Mouse (Mus musculus) liver, embryonic 16.5 days (tissue): ENCODE measurements around the gene Ampd3. TPM values are rescaled to one million over a fixed set of nuclear protein-coding genes. Genes with fewer than 3 reads are reported as not detected.

ENCODE experiments used
- ATAC-seq: fragments of 200-750 bp; cut with Nextera tagmentation; 2 replicates; pipeline ENCODE4 v1.8.0; 2017; ENCODE audit warnings: low read depth, mild to moderate bottlenecking, moderate number of reproducible peaks, moderate library complexity
- H3K27ac ChIP-seq: fragments of 300-500 bp; sonication (generic); 2 replicates; pipeline ENCODE4 v1.5.1; 2014; ENCODE audit warnings: mild to moderate bottlenecking, low read length
- H3K27me3 ChIP-seq: fragments of 300-500 bp; sonication (generic); 2 replicates; pipeline ENCODE4 v1.6.1; 2014; ENCODE audit warnings: low read depth, low read length, mixed read lengths; ENCODE audit not compliant: control insufficient read depth, insufficient read depth
- H3K36me3 ChIP-seq: fragments of 300-500 bp; sonication (generic); 2 replicates; pipeline ENCODE4 v1.6.1; 2014; ENCODE audit warnings: mild to moderate bottlenecking; ENCODE audit not compliant: control insufficient read depth, insufficient read depth
- H3K4me1 ChIP-seq: fragments of 300-500 bp; sonication (generic); 2 replicates; pipeline ENCODE4 v1.6.1; 2014; ENCODE audit warnings: low read depth, low read length, mixed read lengths; ENCODE audit not compliant: control insufficient read depth
- H3K4me2 ChIP-seq: fragments of 300-500 bp; sonication (generic); 2 replicates; pipeline ENCODE4 v1.6.1; 2014; ENCODE audit warnings: low read depth, low read length, mixed read lengths
- H3K4me3 ChIP-seq: fragments of 300-500 bp; sonication (generic); 2 replicates; pipeline ENCODE4 v1.5.1; 2014; ENCODE audit warnings: low read depth, mild to moderate bottlenecking, low read length
- H3K9ac ChIP-seq: fragments of 300-500 bp; sonication (generic); 2 replicates; pipeline ENCODE4 v1.6.1; 2014; ENCODE audit warnings: low read depth, low read length
- H3K9me3 ChIP-seq: fragments of 300-500 bp; sonication (generic); replicated peaks from 2 replicates; pipeline ENCODE4 v1.6.1; 2016; ENCODE audit warnings: low read length; ENCODE audit not compliant: control insufficient read depth
- WGBS: fragments of 180-500 bp; shearing (Covaris S2); extraction: QIAGEN DNeasy Blood & Tissue Kit; methylation state at CpG from one replicate; pipeline ENCODE4 v1.1.7; 2014; ENCODE audit not compliant: insufficient replicate concordance; 5-methylcytosine and 5-hydroxymethylcytosine counted together
- microRNA-seq: library from miRNA; unstranded; fragments of <30 nt; microRNA quantifications from one replicate; pipeline ENCODE4, GENCODE M21; 2016
- polyA plus RNA-seq: library from polyadenylated mRNA; unstranded; fragments of >200 nt; fragmentation: Nextera tagmentation; extraction: Ambion mirVana; gene quantifications from 2 replicates; pipeline ENCODE4 v1.2.1, GENCODE M21; 2015

The Ampd3 gene
- polyA plus RNA-seq, 1 experiment from 2014 or later: 34.4 TPM

GRCm38 (mm10) chr7:110848371-110848770, 80.4 kb downstream of the Ampd3 start:
- Histone ChIP-seq H3K4me1 (peaks cover 10% of the 10 kb centered on the region), H3K4me3 (no peak overlapping the region), H3K4me2 (no peak overlapping the region), H3K9ac (no peak overlapping the region), H3K27me3 (no peaks in the 10 kb centered on the region), H3K9me3 (no peaks in the 10 kb centered on the region), H3K36me3 (no peaks in the 10 kb centered on the region), H3K27ac (peak overlapping the region; percentile 20)
- peak; percentile 24 for ATAC-seq
- 45% methylated on average over 1 of the region's 1 CpGs for WGBS

- H3K4me1 ChIP-seq: peaks cover 14% of the 10 kb centered on the region
- no peak overlapping the region for H3K4me3 ChIP-seq
- H3K9ac ChIP-seq: no peak overlapping the region
- no peak for ATAC-seq
- H3K27me3 ChIP-seq: no peaks in the 10 kb centered on the region
- whole genome bisulfite sequencing: 56% methylated on average over 7 of the region's 7 CpGs
- no peak overlapping the region for H3K4me2 ChIP-seq
- H3K36me3 ChIP-seq: no peaks in the 10 kb centered on the region
- H3K9me3 ChIP-seq: no peaks in the 10 kb centered on the region
- H3K27ac ChIP-seq: no peak overlapping the region
Observed at GRCm38 (mm10) chr7:110851541-110852203, 83.7 kb downstream of the Ampd3 start.

- Histone ChIP-seq H3K9me3 (no peaks in the 10 kb centered on the region), H3K4me2 (no peak overlapping the region), H3K27me3 (no peaks in the 10 kb centered on the region), H3K4me1 (peaks cover 8% of the 10 kb centered on the region; the same call in 1 of the 2 replicates), H3K9ac (no peak overlapping the region), H3K36me3 (no peaks in the 10 kb centered on the region), H3K4me3 (no peak overlapping the region), H3K27ac (no peak overlapping the region)
- ATAC-seq: no peak
- 62% methylated on average over 10 of the region's 10 CpGs for WGBS
Observed at GRCm38 (mm10) chr7:110853611-110854010, 85.6 kb downstream of the Ampd3 start.

- Histone ChIP-seq H3K9ac (no peak overlapping the region), H3K27ac (no peak overlapping the region), H3K4me1 (peaks cover 8% of the 10 kb centered on the region; the same call in 1 of the 2 replicates), H3K4me2 (no peak overlapping the region), H3K27me3 (no peaks in the 10 kb centered on the region), H3K36me3 (no peaks in the 10 kb centered on the region), H3K9me3 (no peaks in the 10 kb centered on the region), H3K4me3 (no peak overlapping the region)
- no peak for ATAC-seq
- WGBS: 58% methylated on average over 3 of the region's 3 CpGs
Observed at GRCm38 (mm10) chr7:110854519-110854918, 86.5 kb downstream of the Ampd3 start.

GRCm38 (mm10) chr7:110854927-110855546, 87.0 kb downstream of the Ampd3 start:
- H3K27me3 ChIP-seq: no peaks in the 10 kb centered on the region
- ATAC-seq: no peak
- H3K9ac ChIP-seq: no peak overlapping the region
- H3K4me2 ChIP-seq: no peak overlapping the region
- WGBS: 61% methylated on average over 8 of the region's 8 CpGs
- no peak overlapping the region for H3K4me3 ChIP-seq
- no peaks in the 10 kb centered on the region for H3K9me3 ChIP-seq
- peaks cover 9% of the 10 kb centered on the region; the same call in 1 of the 2 replicates for H3K4me1 ChIP-seq
- no peaks in the 10 kb centered on the region for H3K36me3 ChIP-seq
- H3K27ac ChIP-seq: peak overlapping the region; percentile 6

GRCm38 (mm10) chr7:110855604-110856003, 87.6 kb downstream of the Ampd3 start:
- Histone ChIP-seq H3K27me3 (no peaks in the 10 kb centered on the region), H3K36me3 (no peaks in the 10 kb centered on the region), H3K9ac (no peak overlapping the region), H3K9me3 (no peaks in the 10 kb centered on the region), H3K4me3 (no peak overlapping the region), H3K4me2 (no peak overlapping the region), H3K4me1 (peaks cover 13% of the 10 kb centered on the region; the same call in 1 of the 2 replicates), H3K27ac (peak overlapping the region; percentile 6)
- WGBS: 35% methylated on average over 1 of the region's 1 CpGs
- ATAC-seq: no peak

- Histone ChIP-seq H3K36me3 (no peaks in the 10 kb centered on the region), H3K9me3 (no peaks in the 10 kb centered on the region), H3K9ac (no peak overlapping the region), H3K27ac (no peak overlapping the region), H3K4me1 (peaks cover 8% of the 10 kb centered on the region; the same call in 1 of the 2 replicates), H3K27me3 (no peaks in the 10 kb centered on the region), H3K4me2 (no peak overlapping the region), H3K4me3 (no peak overlapping the region)
- WGBS: 20% methylated on average over 5 of the region's 5 CpGs
- peak; percentile 30; the same call in 1 of the 2 replicates for ATAC-seq
Observed at GRCm38 (mm10) chr7:110860129-110860528, 92.1 kb downstream of the Ampd3 start.

Small RNA genes lying within 50 kb of the gene (microRNA-seq; reads per million reads assigned to microRNA genes)
- not detected for gene Gm47282

Other genes with a start within 250 kb of the Ampd3 start
- 5.8 and 7.3 TPM in 2 replicates for gene Sbf2, start 153.3 kb upstream of the Ampd3 start, polyA plus RNA-seq
- gene Adm, start 140.5 kb upstream of the Ampd3 start, polyA plus RNA-seq: 1.9 and 2.1 TPM in 2 replicates
- gene Rnf141, start 76.3 kb downstream of the Ampd3 start, polyA plus RNA-seq: 29.0 and 30.7 TPM in 2 replicates
- gene Lyve1, start 95.0 kb downstream of the Ampd3 start, polyA plus RNA-seq: 24.3 and 26.4 TPM in 2 replicates
- 4.3 and 4.4 TPM in 2 replicates for gene Mrvi1, start 214.3 kb downstream of the Ampd3 start, polyA plus RNA-seq